Mouse (Mus musculus) C2C12 (cell line): ENCODE results near the gene Dst.

Experiments used
- CEBPB ChIP-seq: IDR thresholded peaks from one replicate; pipeline ENCODE4 v1.6.1; 2011; ENCODE audit warnings: low read depth, mild to moderate bottlenecking, control low read depth, moderate library complexity
- CTCF ChIP-seq: IDR thresholded peaks from one replicate; pipeline ENCODE4 v1.5.1; 2011; ENCODE audit not compliant: control insufficient read depth, insufficient read depth, insufficient read length
- FOSL1 ChIP-seq: IDR thresholded peaks from one replicate; pipeline ENCODE4 v1.8.0; 2011; ENCODE audit warnings: mild to moderate bottlenecking, low read length; ENCODE audit not compliant: poor library complexity, insufficient read depth, severe bottlenecking
- MYOD1 ChIP-seq: IDR thresholded peaks from one replicate; pipeline ENCODE4 v1.6.1; 2011; ENCODE audit warnings: low read depth; ENCODE audit not compliant: control insufficient read depth, insufficient read length
- MYOG ChIP-seq: IDR thresholded peaks from one replicate; pipeline ENCODE4 v1.6.1; 2011; ENCODE audit not compliant: control insufficient read depth, insufficient read length; ENCODE audit errors: extremely low read depth
- USF1 ChIP-seq: IDR thresholded peaks from one replicate; pipeline ENCODE4 v1.6.1; 2011; ENCODE audit warnings: low read depth, mild to moderate bottlenecking, control low read depth, moderate library complexity

- no peak for TF ChIP-seq CTCF
- no peak for TF ChIP-seq CEBPB
- no peak for TF ChIP-seq FOSL1
- TF ChIP-seq MYOG = no peak
- TF ChIP-seq USF1 = no peak
- TF ChIP-seq MYOD1 = no peak
Observed at GRCm38 (mm10) chr1:33925283-33925682, 17.3 kb downstream of the Dst start.
